Mouse (Mus musculus) heart, embryonic 15.5 days (tissue): ENCODE data around the gene Nt5c. TPM values are rescaled to one million over a fixed set of nuclear protein-coding genes. Genes with fewer than 3 reads are reported as not detected.
"Not testable (repeated sequence)": the region's sequence is repeated elsewhere in the genome, so short reads cannot be mapped to it uniquely, and the experiment has no call there.

Experiments used
- ATAC-seq: fragments of 200-750 bp; cut with Nextera tagmentation; replicated peaks from 2 replicates; pipeline ENCODE4 v1.8.0; 2017; ENCODE audit warnings: low read depth, moderate TSS enrichment; ENCODE audit not compliant: insufficient number of reproducible peaks, insufficient read depth, low FRiP score
- H3K27ac ChIP-seq: fragments of 300-500 bp; sonication (generic); 2 replicates; pipeline ENCODE4 v1.5.1; 2015; ENCODE audit warnings: mild to moderate bottlenecking, inconsistent platforms
- H3K27me3 ChIP-seq: fragments of 300-500 bp; sonication (generic); 2 replicates; pipeline ENCODE4 v1.6.1; 2015; ENCODE audit warnings: inconsistent platforms
- H3K36me3 ChIP-seq: fragments of 300-500 bp; sonication (generic); 2 replicates; pipeline ENCODE4 v1.6.1; 2015; ENCODE audit warnings: mild to moderate bottlenecking, inconsistent platforms
- H3K4me1 ChIP-seq: fragments of 300-500 bp; sonication (generic); replicated peaks from 2 replicates; pipeline ENCODE4 v1.6.1; 2015; ENCODE audit warnings: inconsistent platforms
- H3K4me2 ChIP-seq: fragments of 300-500 bp; sonication (generic); 2 replicates; pipeline ENCODE4 v1.6.1; 2015; ENCODE audit warnings: inconsistent platforms, mild to moderate bottlenecking, moderate library complexity
- H3K4me3 ChIP-seq: fragments of 300-500 bp; sonication (generic); 2 replicates; pipeline ENCODE4 v1.5.1; 2015; ENCODE audit warnings: mild to moderate bottlenecking, inconsistent platforms
- H3K9ac ChIP-seq: fragments of 300-500 bp; sonication (generic); 2 replicates; pipeline ENCODE4 v1.6.1; 2015; ENCODE audit warnings: mild to moderate bottlenecking, inconsistent platforms
- H3K9me3 ChIP-seq: fragments of 300-500 bp; sonication (generic); replicated peaks from 2 replicates; pipeline ENCODE4 v1.6.1; 2016; ENCODE audit warnings: inconsistent platforms
- WGBS: fragments of 180-500 bp; shearing (Covaris S2); methylation state at CpG from one replicate; pipeline ENCODE4 v1.1.7; 2015; ENCODE audit warnings: mixed read lengths; 5-methylcytosine and 5-hydroxymethylcytosine counted together
- polyA plus RNA-seq: library from polyadenylated mRNA; unstranded; fragments of >200 nt; fragmentation: Nextera tagmentation; extraction: Ambion mirVana; gene quantifications from 2 replicates; pipeline ENCODE4 v1.2.1, GENCODE M21; 2015

The Nt5c gene
- polyA plus RNA-seq, 1 experiment from 2014 or later = 49.6 TPM

GRCm38 (mm10) chr11:115509773-115510506, 18.3 kb upstream of the Nt5c start:
- Histone ChIP-seq H3K4me1 (peaks cover 71% of the 10 kb centered on the region), H3K27ac (peak overlapping the region; percentile 78), H3K9me3 (no peaks in the 10 kb centered on the region), H3K9ac (peak overlapping the region; percentile 21; the same call in 1 of the 2 replicates), H3K4me3 (peak overlapping the region; percentile 4; the same call in 1 of the 2 replicates), H3K27me3 (no peaks in the 10 kb centered on the region), H3K36me3 (no peaks in the 10 kb centered on the region), H3K4me2 (peak overlapping the region; percentile 78)
- ATAC-seq = no peak
- 36% methylated on average over 6 of the region's 6 CpGs for WGBS

GRCm38 (mm10) chr11:115508061-115508460, 16.4 kb upstream of the Nt5c start:
- 73% methylated on average over 2 of the region's 2 CpGs for WGBS
- Histone ChIP-seq H3K9me3 (no peaks in the 10 kb centered on the region), H3K36me3 (no peaks in the 10 kb centered on the region; the same call in 1 of the 2 replicates), H3K27ac (no peak overlapping the region), H3K27me3 (no peaks in the 10 kb centered on the region), H3K4me1 (peaks cover 68% of the 10 kb centered on the region), H3K4me2 (no peak overlapping the region), H3K9ac (no peak overlapping the region), H3K4me3 (no peak overlapping the region)
- ATAC-seq = no peak

- no peaks in the 10 kb centered on the region for H3K9me3 ChIP-seq
- no peak overlapping the region for H3K9ac ChIP-seq
- peaks cover 14% of the 10 kb centered on the region for H3K36me3 ChIP-seq
- peak overlapping the region; percentile 53 for H3K27ac ChIP-seq
- ATAC-seq = 0 out of 2 replicates have a peak, but pooled peaks have one; percentile 53
- H3K4me1 ChIP-seq = peaks cover 53% of the 10 kb centered on the region
- H3K4me2 ChIP-seq = no peak overlapping the region
- WGBS = 42% methylated on average over 3 of the region's 3 CpGs
- H3K27me3 ChIP-seq = no peaks in the 10 kb centered on the region
- H3K4me3 ChIP-seq = no peak overlapping the region
These were observed 14.9 kb upstream of the Nt5c start for GRCm38 (mm10) chr11:115506586-115506985.

- H3K27me3 ChIP-seq = no peaks in the 10 kb centered on the region
- H3K9me3 ChIP-seq = no peaks in the 10 kb centered on the region
- no peak overlapping the region for H3K9ac ChIP-seq
- 88% methylated on average over 6 of the region's 6 CpGs for WGBS
- no peak overlapping the region for H3K4me2 ChIP-seq
- no peak for ATAC-seq
- no peak overlapping the region for H3K27ac ChIP-seq
- peaks cover 52% of the 10 kb centered on the region for H3K36me3 ChIP-seq
- H3K4me3 ChIP-seq = no peak overlapping the region
- peaks cover 19% of the 10 kb centered on the region for H3K4me1 ChIP-seq
These were observed 11.0 kb upstream of the Nt5c start for GRCm38 (mm10) chr11:115502636-115503035.

- H3K36me3 ChIP-seq = peaks cover 47% of the 10 kb centered on the region
- not testable (repeated sequence) for H3K4me3 ChIP-seq, H3K4me2 ChIP-seq, ATAC-seq, H3K9me3 ChIP-seq, H3K9ac ChIP-seq, H3K27me3 ChIP-seq, H3K27ac ChIP-seq, H3K4me1 ChIP-seq
- WGBS = 88% methylated on average over 9 of the region's 9 CpGs
These were observed 4.9 kb upstream of the Nt5c start for GRCm38 (mm10) chr11:115496559-115496958.

- H3K4me3 ChIP-seq = peak overlapping the region; percentile 73
- H3K9ac ChIP-seq = peak overlapping the region; percentile 63
- H3K27me3 ChIP-seq = no peaks in the 10 kb centered on the region
- no peak for ATAC-seq
- H3K27ac ChIP-seq = no peak overlapping the region
- peaks cover 10% of the 10 kb centered on the region for H3K36me3 ChIP-seq
- H3K4me2 ChIP-seq = peak overlapping the region; percentile 85
- 28% methylated on average over 6 of the region's 6 CpGs for WGBS
- H3K9me3 ChIP-seq = no peaks in the 10 kb centered on the region
- peaks cover 16% of the 10 kb centered on the region for H3K4me1 ChIP-seq
These were observed 725 bp upstream of the Nt5c start for GRCm38 (mm10) chr11:115492387-115492786.

GRCm38 (mm10) chr11:115490441-115491355, 964 bp downstream of the Nt5c start:
- no peak overlapping the region for H3K27ac ChIP-seq
- ATAC-seq = no peak
- 27% methylated on average over 25 of the region's 25 CpGs for WGBS

GRCm38 (mm10) chr11:115488551-115489104, 3.0 kb downstream of the Nt5c start:
- Histone ChIP-seq H3K4me3 (no peak overlapping the region), H3K4me2 (no peak overlapping the region), H3K36me3 (peaks cover 3% of the 10 kb centered on the region), H3K27me3 (no peaks in the 10 kb centered on the region), H3K9ac (no peak overlapping the region), H3K4me1 (peaks cover 23% of the 10 kb centered on the region), H3K9me3 (no peaks in the 10 kb centered on the region), H3K27ac (no peak overlapping the region)
- no peak for ATAC-seq
- 72% methylated on average over 19 of the region's 19 CpGs for WGBS

More at GRCm38 (mm10) chr11:115490441-115491355, 964 bp downstream of the Nt5c start:
- Histone ChIP-seq H3K9me3 (no peaks in the 10 kb centered on the region), H3K4me2 (peak overlapping the region; percentile 85), H3K27me3 (no peaks in the 10 kb centered on the region), H3K36me3 (peaks cover 3% of the 10 kb centered on the region), H3K4me1 (peaks cover 16% of the 10 kb centered on the region), H3K4me3 (peak overlapping the region; percentile 73), H3K9ac (peak overlapping the region; percentile 53)

- Histone ChIP-seq H3K9ac (no peak overlapping the region), H3K36me3 (peaks cover 3% of the 10 kb centered on the region), H3K27me3 (no peaks in the 10 kb centered on the region), H3K9me3 (no peaks in the 10 kb centered on the region), H3K4me1 (peaks cover 7% of the 10 kb centered on the region; the same call in 1 of the 2 replicates), H3K4me2 (no peak overlapping the region), H3K4me3 (no peak overlapping the region), H3K27ac (no peak overlapping the region)
- 70% methylated on average over 12 of the region's 12 CpGs for WGBS
- ATAC-seq = no peak
These were observed 6.5 kb downstream of the Nt5c start for GRCm38 (mm10) chr11:115485155-115485554.

GRCm38 (mm10) chr11:115483726-115484125, 7.9 kb downstream of the Nt5c start:
- H3K9ac ChIP-seq = no peak overlapping the region
- 17% methylated on average over 6 of the region's 6 CpGs for WGBS
- ATAC-seq = no peak
- H3K9me3 ChIP-seq = no peaks in the 10 kb centered on the region
- no peak overlapping the region for H3K27ac ChIP-seq
- H3K4me3 ChIP-seq = no peak overlapping the region
- H3K27me3 ChIP-seq = no peaks in the 10 kb centered on the region
- H3K4me1 ChIP-seq = peaks cover 7% of the 10 kb centered on the region; the same call in 1 of the 2 replicates
- H3K36me3 ChIP-seq = no peaks in the 10 kb centered on the region
- no peak overlapping the region for H3K4me2 ChIP-seq

- Histone ChIP-seq H3K27me3 (no peaks in the 10 kb centered on the region), H3K9me3 (no peaks in the 10 kb centered on the region), H3K4me2 (no peak overlapping the region), H3K9ac (no peak overlapping the region), H3K4me1 (peaks cover 7% of the 10 kb centered on the region; the same call in 1 of the 2 replicates), H3K36me3 (no peaks in the 10 kb centered on the region), H3K4me3 (no peak overlapping the region), H3K27ac (no peak overlapping the region)
- 64% methylated on average over 11 of the region's 11 CpGs for WGBS
- no peak for ATAC-seq
These were observed 8.4 kb downstream of the Nt5c start for GRCm38 (mm10) chr11:115483278-115483677.
